Mouse (Mus musculus): ENCODE results near the gene Luc7l.

DNA sequence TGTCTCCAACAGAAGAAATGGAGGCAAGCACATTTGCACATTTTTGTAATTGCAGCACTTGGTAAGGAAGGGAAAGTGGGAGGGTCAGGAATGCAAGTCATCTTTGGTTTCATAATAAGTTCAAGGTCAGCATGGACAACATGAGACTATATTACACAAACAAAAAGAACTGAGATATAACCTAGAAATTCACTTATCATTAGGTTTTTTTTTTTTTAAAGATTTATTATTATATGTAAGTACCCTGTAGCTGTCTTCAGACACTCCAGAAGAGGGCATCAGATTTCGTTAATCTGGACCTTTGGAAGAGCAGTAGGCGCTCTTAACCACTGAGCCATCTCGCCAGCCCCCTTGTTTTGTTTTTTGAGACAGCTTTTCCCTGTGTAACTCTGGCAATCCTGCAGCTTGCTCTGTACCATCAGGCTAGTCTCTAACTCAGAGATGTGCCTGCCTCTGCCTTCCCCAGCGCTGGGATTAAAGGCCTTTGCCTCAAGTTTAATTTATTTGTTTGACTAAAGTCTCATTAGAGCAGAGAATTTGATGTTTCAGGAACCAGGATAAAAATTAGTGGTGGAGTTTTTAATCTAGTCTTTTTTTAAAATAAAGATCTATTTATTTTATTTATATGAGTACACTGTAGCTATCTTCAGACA lies 684 bp upstream of the Luc7l start:
- no peak for TF ChIP-seq CTCF (conservative IDR thresholded peaks at IDR 0.05; ENCODE audit: low read length)
- TF ChIP-seq NANOG (IDR thresholded peaks at IDR 0.05; ENCODE audit: borderline replicate concordance, low read length), result no peak
- no peak for TF ChIP-seq POU5F1 (IDR thresholded peaks at IDR 0.05; ENCODE audit: borderline replicate concordance, low read length)
